Mouse (Mus musculus) testis, adult 2 months (tissue): ENCODE results near the gene Adamts10. TPM values are rescaled to one million over a fixed set of nuclear protein-coding genes. Genes with fewer than 3 reads are reported as not detected.
A peak's percentile ranks its signal among the peaks of the same experiment; 100 is the strongest.

Experiments used
- H3K27ac ChIP-seq: fragments of 200-500 bp; 2 replicates; pipeline ENCODE4 v1.5.1; 2012; ENCODE audit warnings: low read depth, low read length; ENCODE audit not compliant: control insufficient read depth, insufficient read depth
- H3K27me3 ChIP-seq: fragments of 200-500 bp; 2 replicates; pipeline ENCODE4 v1.6.1; 2012; ENCODE audit warnings: mild to moderate bottlenecking, low read length, moderate library complexity; ENCODE audit not compliant: control insufficient read depth, insufficient read depth
- H3K36me3 ChIP-seq: fragments of 200-500 bp; 2 replicates; pipeline ENCODE4 v1.6.1; 2012; ENCODE audit warnings: mild to moderate bottlenecking, low read length; ENCODE audit not compliant: control insufficient read depth, insufficient read depth
- H3K4me1 ChIP-seq: fragments of 200-500 bp; 2 replicates; pipeline ENCODE4 v1.6.1; 2012; ENCODE audit warnings: low read length; ENCODE audit not compliant: control insufficient read depth, insufficient read depth
- H3K4me3 ChIP-seq: fragments of 200-500 bp; 2 replicates; pipeline ENCODE4 v1.5.1; 2012; ENCODE audit warnings: low read depth, mild to moderate bottlenecking, low read length, moderate library complexity, mixed read lengths; ENCODE audit not compliant: control insufficient read depth
- CTCF ChIP-seq: fragments of 200-500 bp; IDR thresholded peaks from 2 replicates; pipeline ENCODE4 v1.5.1; 2012; ENCODE audit warnings: low read depth, mild to moderate bottlenecking, inconsistent platforms, low read length, moderate library complexity; ENCODE audit not compliant: control insufficient read depth, insufficient read depth, insufficient replicate concordance
- POLR2A ChIP-seq: fragments of 200-500 bp; IDR thresholded peaks from 2 replicates; pipeline ENCODE4 v1.6.1; 2012; ENCODE audit warnings: low read depth, mild to moderate bottlenecking, inconsistent platforms, low read length, moderate library complexity; ENCODE audit not compliant: control insufficient read depth
- polyA plus RNA-seq: library from polyadenylated mRNA; depleted of rRNA; stranded (reverse); fragments of >200 nt; gene quantifications from 2 replicates; pipeline ENCODE4 v1.2.3, GENCODE M21; 2012; rRNA removed

The Adamts10 gene
- polyA plus RNA-seq, 1 experiment: 7.4 TPM

- no peaks in the 10 kb centered on the region for H3K36me3 ChIP-seq
- no peaks in the 10 kb centered on the region; the same call in 1 of the 2 replicates for H3K4me1 ChIP-seq
- no peaks in the 10 kb centered on the region for H3K27me3 ChIP-seq
- H3K27ac ChIP-seq: no peak overlapping the region
- peak overlapping the region; percentile 48 for H3K4me3 ChIP-seq
- no peak for TF ChIP-seq POLR2A
- no peak for TF ChIP-seq CTCF
These were observed 62.0 kb downstream of the Adamts10 start for GRCm38 (mm10) chr17:33586011-33586410.

- TF ChIP-seq CTCF (peak; percentile 12; the same call in 1 of the 2 replicates), POLR2A (no peak)
- Histone ChIP-seq H3K4me1 (peaks cover 2% of the 10 kb centered on the region; the same call in 1 of the 2 replicates), H3K36me3 (no peaks in the 10 kb centered on the region), H3K27me3 (no peaks in the 10 kb centered on the region), H3K4me3 (no peak overlapping the region), H3K27ac (no peak overlapping the region)
These were observed 73.3 kb downstream of the Adamts10 start for GRCm38 (mm10) chr17:33597271-33597670.

GRCm38 (mm10) chr17:33598506-33598905 is 74.5 kb downstream of the Adamts10 start:
- no peaks in the 10 kb centered on the region for H3K27me3 ChIP-seq
- no peak overlapping the region for H3K27ac ChIP-seq
- H3K36me3 ChIP-seq: no peaks in the 10 kb centered on the region
- TF ChIP-seq CTCF (no peak), POLR2A (no peak)
- H3K4me1 ChIP-seq: peaks cover 2% of the 10 kb centered on the region; the same call in 1 of the 2 replicates
- H3K4me3 ChIP-seq: no peak overlapping the region

GRCm38 (mm10) chr17:33599836-33600475 is 76.0 kb downstream of the Adamts10 start:
- Histone ChIP-seq H3K36me3 (no peaks in the 10 kb centered on the region), H3K4me1 (peaks cover 2% of the 10 kb centered on the region; the same call in 1 of the 2 replicates), H3K27ac (no peak overlapping the region), H3K4me3 (no peak overlapping the region), H3K27me3 (no peaks in the 10 kb centered on the region)
- TF ChIP-seq CTCF (no peak), POLR2A (no peak)

GRCm38 (mm10) chr17:33600831-33601230 is 76.8 kb downstream of the Adamts10 start:
- no peaks in the 10 kb centered on the region for H3K36me3 ChIP-seq
- H3K4me1 ChIP-seq: peaks cover 2% of the 10 kb centered on the region; the same call in 1 of the 2 replicates
- H3K27me3 ChIP-seq: no peaks in the 10 kb centered on the region
- H3K27ac ChIP-seq: no peak overlapping the region
- TF ChIP-seq POLR2A (no peak), CTCF (no peak)
- H3K4me3 ChIP-seq: no peak overlapping the region

GRCm38 (mm10) chr17:33601947-33602346 is 77.9 kb downstream of the Adamts10 start:
- Histone ChIP-seq H3K36me3 (no peaks in the 10 kb centered on the region), H3K4me1 (peaks cover 2% of the 10 kb centered on the region; the same call in 1 of the 2 replicates), H3K4me3 (no peak overlapping the region), H3K27me3 (no peaks in the 10 kb centered on the region), H3K27ac (no peak overlapping the region)
- TF ChIP-seq CTCF (no peak), POLR2A (no peak)

Other genes with a start within 250 kb of the Adamts10 start
- gene Zfp955b, start 234.7 kb upstream of the Adamts10 start, polyA plus RNA-seq: 2.3 and 2.5 TPM in 2 replicates
- 3.1 and 3.9 TPM in 2 replicates for gene Zfp81, start 165.3 kb upstream of the Adamts10 start, polyA plus RNA-seq
- gene Zfp101, start 129.6 kb upstream of the Adamts10 start, polyA plus RNA-seq: 0.37 and 0.77 TPM in 2 replicates
- 471 and 507 TPM in 2 replicates for gene Actl9, start 91.3 kb upstream of the Adamts10 start, polyA plus RNA-seq
- gene Myo1f, start 31.5 kb downstream of the Adamts10 start, polyA plus RNA-seq: 0.27 and 0.46 TPM in 2 replicates
- 33.0 and 33.9 TPM in 2 replicates for gene Zfp414, start 104.9 kb downstream of the Adamts10 start, polyA plus RNA-seq
- gene Pram1, start 113.9 kb downstream of the Adamts10 start, polyA plus RNA-seq: 0.25 and 0.33 TPM in 2 replicates
- 75.6 and 92.2 TPM in 2 replicates for gene Hnrnpm, start 162.7 kb downstream of the Adamts10 start, polyA plus RNA-seq
- 92.4 and 96.3 TPM in 2 replicates for gene March2, start 194.5 kb downstream of the Adamts10 start, polyA plus RNA-seq
- gene Rab11b, start 236.3 kb downstream of the Adamts10 start, polyA plus RNA-seq: 184 and 196 TPM in 2 replicates